Mouse (Mus musculus) heart, adult 18-20 months (tissue): ENCODE results near the gene Baz2a. TPM values are rescaled to one million over a fixed set of nuclear protein-coding genes. Genes with fewer than 3 reads are reported as not detected.

Source experiments
- DNase-seq, 2 experiments: peaks; one replicate each; pipeline ENCODE4 v3.0.0; 2021 to 2022; ENCODE audit warnings: mixed read lengths in 1 of 2
- microRNA-seq, 2 experiments: library from miRNA; unstranded; fragments of <30 nt; microRNA quantifications; one replicate each; pipeline ENCODE4 v1.2.0; 2022
- total RNA-seq, 2 experiments: library from RNA; stranded (reverse); gene quantifications; 2 replicates each; pipeline ENCODE4 v1.2.3; 2021

Gene Baz2a
- total RNA-seq, 2 experiments from 2014 or later, result 19.0 to 20.3 TPM

- no peak for DNase-seq
These were observed 85.9 kb downstream of the Baz2a start for GRCm38 (mm10) chr10:128177316-128177715.

Small RNA genes within 50 kb of the gene (microRNA-seq; reads per million reads assigned to microRNA genes)
- gene Mir677, result 12.5 to 23.2 reads per million in 2 experiments

Other genes with a start within 250 kb of the Baz2a start
- gene Rdh19, start 241.6 kb upstream of the Baz2a start, total RNA-seq, result not detected
- not detected for gene Rdh16f2, start 225.1 kb upstream of the Baz2a start, total RNA-seq
- gene Rdh7, start 202.8 kb upstream of the Baz2a start, total RNA-seq, result not detected
- not detected for gene Sdr9c7, start 193.1 kb upstream of the Baz2a start, total RNA-seq
- not detected for gene Hsd17b6, start 84.0 kb upstream of the Baz2a start, total RNA-seq
- gene Prim1, start 76.4 kb upstream of the Baz2a start, total RNA-seq, result 1 to 10 TPM; 1.5 to 2.2 TPM
- gene Naca, start 56.0 kb upstream of the Baz2a start, total RNA-seq, result 100 to 1,000 TPM; 462 to 532 TPM
- gene Ptges3, start 32.6 kb upstream of the Baz2a start, total RNA-seq, result 100 to 1,000 TPM; 104 to 110 TPM
- 1,000 to 10,000 TPM; 8,639 to 9,190 TPM for gene Atp5b, start 8.3 kb upstream of the Baz2a start, total RNA-seq
- 100 to 1,000 TPM in 1 of 2 experiments, 10 to 100 TPM in 1; 78.1 to 100 TPM for gene Rbms2, start 88.7 kb downstream of the Baz2a start, total RNA-seq
- gene Gls2, start 102.9 kb downstream of the Baz2a start, total RNA-seq, result 1 to 10 TPM in 1 of 2 experiments, under 1 TPM in 1; 0.25 to 1.4 TPM
- 10 to 100 TPM; 37.9 to 45.9 TPM for gene Spryd4, start 120.2 kb downstream of the Baz2a start, total RNA-seq
- not detected for gene Mip, start 134.3 kb downstream of the Baz2a start, total RNA-seq
- 1 to 10 TPM; 6.0 to 7.3 TPM for gene Timeless, start 140.5 kb downstream of the Baz2a start, total RNA-seq
- gene Apon, start 162.5 kb downstream of the Baz2a start, total RNA-seq, result not detected
- gene Apof, start 177.1 kb downstream of the Baz2a start, total RNA-seq, result not detected
- gene Stat2, start 179.0 kb downstream of the Baz2a start, total RNA-seq, result 10 to 100 TPM in 1 of 2 experiments, 1 to 10 TPM in 1; 8.3 to 11.3 TPM
- gene Il23a, start 207.2 kb downstream of the Baz2a start, total RNA-seq, result not detected
- 1 to 10 TPM; 4.5 to 6.0 TPM for gene Pan2, start 211.8 kb downstream of the Baz2a start, total RNA-seq
- gene Cnpy2, start 230.9 kb downstream of the Baz2a start, total RNA-seq, result 10 to 100 TPM; 62.2 to 66.6 TPM
- gene Cs, start 246.2 kb downstream of the Baz2a start, total RNA-seq, result 1,000 to 10,000 TPM; 1,006 to 1,090 TPM